Mouse (Mus musculus) CH12.LX (cell line): ENCODE measurements around the gene Tmem205.

Source experiments
- ELF1 ChIP-seq: IDR thresholded peaks from 2 replicates; pipeline ENCODE4 v1.6.1; 2014; ENCODE audit warnings: low read depth, mild to moderate bottlenecking, inconsistent platforms, low read length, improper control_type of control experiment
- EP300 ChIP-seq: IDR thresholded peaks from 2 replicates; pipeline ENCODE4 v1.6.1; 2011; ENCODE audit warnings: low read length, improper control_type of control experiment
- MAX ChIP-seq: IDR thresholded peaks from 2 replicates; pipeline ENCODE4 v1.6.1; 2011; ENCODE audit warnings: low read length, improper control_type of control experiment

GRCm38 (mm10) chr9:21968883-21969282 is 41.5 kb upstream of the Tmem205 start:
- TF ChIP-seq EP300: no peak
- TF ChIP-seq MAX: no peak
- no peak for TF ChIP-seq ELF1
